Mouse (Mus musculus): ENCODE data around the gene Gm44511. TPM values are rescaled to one million over a fixed set of nuclear protein-coding genes. Genes with fewer than 3 reads are reported as not detected.
"Not testable (repeated sequence)": the region's sequence is repeated elsewhere in the genome, so short reads cannot be mapped to it uniquely, and the experiment has no call there.

Gm44511 gene
- polyA plus RNA-seq, 1 experiment from 2014 or later, result not detected

GRCm38 (mm10) chr6:128768047-128768446, 58.1 kb downstream of the Gm44511 start:
- Histone ChIP-seq H3K9me3 (replicated peaks; ENCODE audit: control insufficient read depth, low read length) (no peaks in the 10 kb centered on the region; the same call in 1 of the 2 replicates), H3K27ac (ENCODE audit: low read length) (no peak overlapping the region), H3K4me3 (ENCODE audit: low read depth, low read length) (no peak overlapping the region), H3K36me3 (ENCODE audit: control insufficient read depth, insufficient read depth) (no peaks in the 10 kb centered on the region), H3K4me2 (ENCODE audit: low read depth, low read length) (no peak overlapping the region), H3K4me1 (ENCODE audit: control insufficient read depth, low read depth, low read length) (peaks cover 4% of the 10 kb centered on the region), H3K9ac (ENCODE audit: low read depth, low read length) (no peak overlapping the region), H3K27me3 (ENCODE audit: control insufficient read depth, insufficient read depth, low read depth, low read length) (no peaks in the 10 kb centered on the region)
- 58% methylated on average over 4 of the region's 4 CpGs for WGBS (ENCODE audit: insufficient replicate concordance)
- no peak for ATAC-seq (ENCODE audit: low read depth)

- H3K4me2 ChIP-seq (ENCODE audit: low read depth, low read length); H3K36me3 ChIP-seq (ENCODE audit: control insufficient read depth, insufficient read depth); H3K27ac ChIP-seq (ENCODE audit: low read length); H3K4me1 ChIP-seq (ENCODE audit: control insufficient read depth, low read depth, low read length); H3K9me3 ChIP-seq (replicated peaks; ENCODE audit: control insufficient read depth, low read length); H3K27me3 ChIP-seq (ENCODE audit: control insufficient read depth, insufficient read depth, low read depth, low read length); H3K4me3 ChIP-seq (ENCODE audit: low read depth, low read length); H3K9ac ChIP-seq (ENCODE audit: low read depth, low read length); ATAC-seq (ENCODE audit: low read depth): not testable (repeated sequence)
- 60% methylated on average over 6 of the region's 6 CpGs for WGBS (ENCODE audit: insufficient replicate concordance)
Measured at GRCm38 (mm10) chr6:128766486-128767254, 59.4 kb downstream of the Gm44511 start.

- no peak overlapping the region for H3K4me2 ChIP-seq (ENCODE audit: low read depth, low read length)
- no peaks in the 10 kb centered on the region for H3K27me3 ChIP-seq (ENCODE audit: control insufficient read depth, insufficient read depth, low read depth, low read length)
- H3K4me3 ChIP-seq (ENCODE audit: low read depth, low read length), result no peak overlapping the region
- H3K27ac ChIP-seq (ENCODE audit: low read length), result no peak overlapping the region
- H3K4me1 ChIP-seq (ENCODE audit: control insufficient read depth, low read depth, low read length), result peaks cover 4% of the 10 kb centered on the region
- WGBS (ENCODE audit: insufficient replicate concordance), result 47% methylated on average over 1 of the region's 1 CpGs
- no peaks in the 10 kb centered on the region for H3K36me3 ChIP-seq (ENCODE audit: control insufficient read depth, insufficient read depth)
- H3K9me3 ChIP-seq (replicated peaks; ENCODE audit: control insufficient read depth, low read length), result no peaks in the 10 kb centered on the region
- no peak for ATAC-seq (ENCODE audit: low read depth)
- H3K9ac ChIP-seq (ENCODE audit: low read depth, low read length), result no peak overlapping the region
Measured at GRCm38 (mm10) chr6:128765211-128765610, 60.9 kb downstream of the Gm44511 start.

GRCm38 (mm10) chr6:128764598-128764997, 61.5 kb downstream of the Gm44511 start:
- WGBS (ENCODE audit: insufficient replicate concordance), result 17% methylated on average over 5 of the region's 5 CpGs
- H3K9ac ChIP-seq (ENCODE audit: low read depth, low read length), result peak overlapping the region; percentile 51
- H3K4me1 ChIP-seq (ENCODE audit: control insufficient read depth, low read depth, low read length), result peaks cover 4% of the 10 kb centered on the region
- H3K4me2 ChIP-seq (ENCODE audit: low read depth, low read length), result peak overlapping the region; percentile 88
- no peaks in the 10 kb centered on the region for H3K9me3 ChIP-seq (replicated peaks; ENCODE audit: control insufficient read depth, low read length)
- H3K4me3 ChIP-seq (ENCODE audit: low read depth, low read length), result peak overlapping the region; percentile 63
- ATAC-seq (ENCODE audit: low read depth), result no peak
- no peaks in the 10 kb centered on the region for H3K27me3 ChIP-seq (ENCODE audit: control insufficient read depth, insufficient read depth, low read depth, low read length)
- no peaks in the 10 kb centered on the region for H3K36me3 ChIP-seq (ENCODE audit: control insufficient read depth, insufficient read depth)
- H3K27ac ChIP-seq (ENCODE audit: low read length), result no peak overlapping the region

GRCm38 (mm10) chr6:128763736-128764523, 62.2 kb downstream of the Gm44511 start:
- H3K4me3 ChIP-seq (ENCODE audit: low read depth, low read length), result peak overlapping the region; percentile 63
- no peaks in the 10 kb centered on the region for H3K9me3 ChIP-seq (replicated peaks; ENCODE audit: control insufficient read depth, low read length)
- H3K27ac ChIP-seq (ENCODE audit: low read length), result no peak overlapping the region
- H3K4me2 ChIP-seq (ENCODE audit: low read depth, low read length), result peak overlapping the region; percentile 88
- H3K27me3 ChIP-seq (ENCODE audit: control insufficient read depth, insufficient read depth, low read depth, low read length), result no peaks in the 10 kb centered on the region
- H3K9ac ChIP-seq (ENCODE audit: low read depth, low read length), result peak overlapping the region; percentile 52
- ATAC-seq (ENCODE audit: low read depth), result peak; percentile 83
- peaks cover 4% of the 10 kb centered on the region for H3K4me1 ChIP-seq (ENCODE audit: control insufficient read depth, low read depth, low read length)
- 4% methylated on average over 30 of the region's 30 CpGs for WGBS (ENCODE audit: insufficient replicate concordance)
- no peaks in the 10 kb centered on the region for H3K36me3 ChIP-seq (ENCODE audit: control insufficient read depth, insufficient read depth)

- H3K36me3 ChIP-seq (ENCODE audit: control insufficient read depth, insufficient read depth); H3K9me3 ChIP-seq (replicated peaks; ENCODE audit: control insufficient read depth, low read length); H3K27me3 ChIP-seq (ENCODE audit: control insufficient read depth, insufficient read depth, low read depth, low read length); ATAC-seq (ENCODE audit: low read depth); H3K27ac ChIP-seq (ENCODE audit: low read length); H3K9ac ChIP-seq (ENCODE audit: low read depth, low read length); H3K4me1 ChIP-seq (ENCODE audit: control insufficient read depth, low read depth, low read length): not testable (repeated sequence)
- WGBS (ENCODE audit: insufficient replicate concordance), result 74% methylated on average over 9 of the region's 10 CpGs
- H3K4me3 ChIP-seq (ENCODE audit: low read depth, low read length), result peak overlapping the region; percentile 63; the same call in 1 of the 2 replicates
- peak overlapping the region; percentile 88 for H3K4me2 ChIP-seq (ENCODE audit: low read depth, low read length)
Measured at GRCm38 (mm10) chr6:128762892-128763670, 63.0 kb downstream of the Gm44511 start.

GRCm38 (mm10) chr6:128761144-128761540, 65.0 kb downstream of the Gm44511 start:
- Histone ChIP-seq H3K4me3 (ENCODE audit: low read depth, low read length) (peak overlapping the region; percentile 74), H3K27me3 (ENCODE audit: control insufficient read depth, insufficient read depth, low read depth, low read length) (no peaks in the 10 kb centered on the region), H3K4me2 (ENCODE audit: low read depth, low read length) (peak overlapping the region; percentile 67), H3K36me3 (ENCODE audit: control insufficient read depth, insufficient read depth) (no peaks in the 10 kb centered on the region), H3K4me1 (ENCODE audit: control insufficient read depth, low read depth, low read length) (peaks cover 4% of the 10 kb centered on the region), H3K9ac (ENCODE audit: low read depth, low read length) (peak overlapping the region; percentile 51; the same call in 1 of the 2 replicates), H3K27ac (ENCODE audit: low read length) (no peak overlapping the region), H3K9me3 (replicated peaks; ENCODE audit: control insufficient read depth, low read length) (no peaks in the 10 kb centered on the region)
- 48% methylated on average over 5 of the region's 5 CpGs for WGBS (ENCODE audit: insufficient replicate concordance)
- ATAC-seq (ENCODE audit: low read depth), result no peak

GRCm38 (mm10) chr6:128760416-128761143, 65.5 kb downstream of the Gm44511 start:
- Histone ChIP-seq H3K27ac (ENCODE audit: low read length) (peak overlapping the region; percentile 79), H3K4me3 (ENCODE audit: low read depth, low read length) (peak overlapping the region; percentile 74), H3K4me2 (ENCODE audit: low read depth, low read length) (peak overlapping the region; percentile 67), H3K9ac (ENCODE audit: low read depth, low read length) (peak overlapping the region; percentile 68)
- peak; percentile 64 for ATAC-seq (ENCODE audit: low read depth)
- not testable (repeated sequence) for H3K4me1 ChIP-seq (ENCODE audit: control insufficient read depth, low read depth, low read length); H3K27me3 ChIP-seq (ENCODE audit: control insufficient read depth, insufficient read depth, low read depth, low read length); H3K36me3 ChIP-seq (ENCODE audit: control insufficient read depth, insufficient read depth); H3K9me3 ChIP-seq (replicated peaks; ENCODE audit: control insufficient read depth, low read length)
- WGBS (ENCODE audit: insufficient replicate concordance), result under 1% methylated on average over 44 of the region's 44 CpGs

Measured in liver, embryonic 16.5 days (tissue).